Mouse (Mus musculus) Muller cell, postnatal 12 days (primary cell): ENCODE measurements around the gene Trim28.

ENCODE experiments used
- DNase-seq: peaks from one replicate; pipeline ENCODE4 v3.0.0-alpha.2; 2015; ENCODE audit errors: inconsistent ontology term

Gene Trim28

DNA sequence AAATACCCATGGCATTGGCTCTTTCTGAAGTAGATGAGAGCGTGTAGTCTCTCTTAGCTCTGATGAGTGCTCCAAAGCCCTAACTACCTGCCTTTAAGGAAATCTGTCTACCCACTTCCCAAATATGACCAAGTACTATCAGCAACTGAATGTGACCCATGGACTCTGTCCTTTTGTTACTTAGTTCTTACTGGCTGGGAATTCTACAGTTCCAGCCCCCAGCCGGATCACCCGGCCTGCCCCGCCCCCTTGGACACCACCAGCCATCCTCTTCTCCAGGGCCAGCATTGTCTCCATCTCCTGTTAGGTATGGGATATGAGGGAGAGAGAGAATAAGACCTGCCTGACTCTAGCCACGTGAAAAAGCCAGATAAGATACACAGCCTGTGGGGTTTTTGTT, 861 bp upstream of the Trim28 start, which contains the start of gene Slc27a5:
Gene Slc27a5 (minus strand): TSS at position 140 of the 400 bp plus-strand sequence.
- DNase-seq = no peak

DNA sequence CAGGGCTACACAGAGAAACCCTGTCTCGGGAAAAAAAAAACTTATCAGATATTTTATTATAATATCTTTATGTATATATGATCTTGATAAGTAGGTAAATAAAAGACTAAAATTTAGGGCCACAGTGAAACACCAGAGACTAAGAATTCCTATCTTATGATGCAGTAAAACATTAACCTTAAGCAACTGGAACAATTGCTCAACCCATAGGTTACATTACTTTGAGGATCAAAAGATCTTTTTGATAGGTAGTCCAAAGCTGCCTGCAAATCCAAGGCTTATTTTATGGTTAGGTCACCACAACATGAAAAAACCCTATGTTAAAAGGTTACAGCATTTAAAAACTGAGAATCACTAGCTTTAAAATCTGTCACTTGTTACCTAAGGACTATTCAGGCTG, 2.7 kb downstream of the Trim28 start:
- no peak for DNase-seq

DNA sequence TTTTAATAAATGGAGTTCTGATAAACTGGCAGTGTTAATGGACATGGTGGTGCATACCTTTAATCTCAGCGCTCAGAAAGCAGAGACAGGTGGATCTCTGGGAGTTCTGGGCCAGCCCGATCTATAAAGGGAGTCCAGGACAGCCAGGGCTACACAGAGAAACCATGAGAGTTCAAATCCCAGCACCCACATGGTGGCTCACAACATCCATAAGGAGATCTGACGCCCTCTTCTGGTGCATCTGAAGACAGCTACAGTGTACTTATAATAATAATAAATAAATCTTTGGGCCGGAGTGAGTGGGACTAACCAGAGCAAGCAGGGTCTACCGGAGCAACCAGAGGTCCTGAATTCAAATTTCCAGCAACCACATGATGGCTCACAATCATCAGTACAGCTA, 4.5 kb downstream of the Trim28 start:
- no peak for DNase-seq

DNA sequence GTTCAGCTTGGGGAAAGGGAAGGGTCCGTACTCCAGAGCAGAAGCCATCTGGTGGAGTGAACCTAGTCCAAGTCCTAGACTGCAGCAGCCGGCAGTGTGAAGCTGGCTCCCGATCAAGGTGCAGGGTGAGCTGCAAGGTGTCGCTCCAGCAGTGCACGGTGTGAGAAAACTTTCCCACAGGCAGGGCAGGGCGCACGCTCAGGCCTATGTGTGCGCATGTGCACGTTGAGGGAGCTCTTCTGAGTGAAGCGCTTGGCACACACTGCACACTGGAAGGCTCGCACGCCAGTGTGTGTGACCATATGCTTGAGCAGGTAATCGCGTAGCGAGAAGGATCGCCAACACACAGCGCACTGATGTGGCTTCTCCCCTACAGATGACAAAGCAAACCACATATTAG, 7.1 kb downstream of the Trim28 start:
- no peak for DNase-seq

- DNase-seq = no peak
Observed at GRCm38 (mm10) chr7:13006531-13006930, 7.6 kb downstream of the Trim28 start.

DNA sequence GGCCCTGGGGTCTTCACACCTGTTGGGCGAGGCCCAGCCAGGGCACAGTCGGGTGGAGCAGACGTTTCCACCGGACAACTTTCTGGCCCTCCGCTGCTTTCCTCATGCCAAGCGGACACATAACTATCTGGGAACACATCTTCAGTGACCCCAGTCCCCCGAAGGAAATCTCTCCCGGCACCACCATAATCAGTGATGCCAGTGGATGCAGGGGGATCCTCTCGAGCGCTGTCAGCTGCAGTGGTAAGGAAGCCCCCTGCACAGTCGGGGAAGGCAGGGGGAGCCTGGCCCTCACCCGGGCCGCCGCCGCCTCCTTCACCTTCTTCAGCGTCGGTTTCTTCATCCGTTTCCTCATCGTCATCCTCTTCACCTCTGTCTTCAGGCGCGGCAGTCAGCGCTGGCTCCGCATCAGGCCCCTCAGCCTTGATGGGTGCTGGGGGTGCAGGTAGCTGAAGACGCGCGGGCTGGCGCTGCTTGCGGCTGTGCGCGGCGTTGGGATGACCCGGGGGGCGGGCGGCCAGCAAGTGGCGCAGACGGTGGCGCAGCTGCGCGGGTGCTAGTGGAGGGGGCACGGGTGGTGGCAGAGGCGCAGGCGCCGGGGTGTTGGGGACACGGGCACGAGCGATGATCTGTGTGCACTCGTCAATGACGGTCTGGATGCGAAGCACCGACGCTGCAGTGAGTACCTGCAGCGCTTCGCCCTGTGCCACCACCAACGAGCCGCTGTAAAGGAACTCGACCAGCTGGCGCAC, 8.6 kb downstream of the Trim28 start:
- no peak for DNase-seq

- peak; percentile 92 for DNase-seq
Observed at GRCm38 (mm10) chr7:13009143-13010004, 10.5 kb downstream of the Trim28 start.

GRCm38 (mm10) chr7:13010005-13010908, 11.3 kb downstream of the Trim28 start, which contains the start of gene Zbtb45:
TSS of gene Zbtb45 (minus strand) at chr7:13010034.
- DNase-seq = peak; percentile 42

DNA sequence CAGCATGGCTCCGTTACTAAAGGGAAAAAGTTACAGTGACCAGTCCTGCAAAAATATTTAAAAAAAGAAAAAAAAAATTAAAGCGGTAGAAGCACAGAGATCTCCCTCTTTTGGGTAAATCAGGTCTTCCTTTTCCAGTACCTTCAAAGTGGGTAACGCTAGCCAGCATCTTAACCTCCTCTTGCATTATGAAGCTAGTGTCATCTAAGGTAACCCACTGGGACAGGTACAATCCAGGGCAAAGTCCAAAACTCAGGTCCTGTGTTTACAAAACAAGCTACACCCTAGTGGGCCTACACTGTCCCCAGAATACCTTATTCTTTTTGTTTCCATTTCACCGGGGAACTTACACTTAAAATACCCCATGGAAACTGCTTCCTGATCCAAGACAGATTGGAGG, 14.8 kb downstream of the Trim28 start:
- DNase-seq = no peak

DNA sequence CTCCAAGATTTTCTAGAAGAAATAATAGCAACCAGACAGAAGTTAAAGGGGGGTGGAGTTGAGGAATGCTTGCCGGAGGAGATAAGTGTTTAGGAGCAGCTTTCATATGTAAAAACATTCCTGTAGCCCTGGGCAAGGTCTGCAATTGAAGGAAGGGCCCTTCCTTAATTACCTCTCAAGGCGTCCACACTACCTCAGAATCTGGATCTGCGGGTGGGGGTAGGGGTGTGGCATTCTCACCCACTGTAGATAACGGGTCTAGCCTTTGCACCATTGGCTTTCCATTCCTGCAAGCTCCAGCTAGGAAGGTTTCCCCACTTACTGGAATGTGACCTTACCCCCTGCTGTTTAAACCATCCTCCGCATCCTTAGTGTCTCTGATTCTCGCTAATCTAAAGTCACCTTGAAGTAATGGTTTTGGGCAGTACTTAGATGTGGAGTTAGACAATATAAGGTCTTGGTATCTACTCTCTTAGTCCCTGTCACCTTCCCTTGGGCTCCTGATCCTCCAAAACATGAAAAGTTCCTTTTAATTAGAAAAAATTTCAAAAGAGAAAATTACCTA, 15.4 kb downstream of the Trim28 start:
- DNase-seq = no peak

GRCm38 (mm10) chr7:13015217-13015616, 16.3 kb downstream of the Trim28 start:
- DNase-seq = no peak

DNA sequence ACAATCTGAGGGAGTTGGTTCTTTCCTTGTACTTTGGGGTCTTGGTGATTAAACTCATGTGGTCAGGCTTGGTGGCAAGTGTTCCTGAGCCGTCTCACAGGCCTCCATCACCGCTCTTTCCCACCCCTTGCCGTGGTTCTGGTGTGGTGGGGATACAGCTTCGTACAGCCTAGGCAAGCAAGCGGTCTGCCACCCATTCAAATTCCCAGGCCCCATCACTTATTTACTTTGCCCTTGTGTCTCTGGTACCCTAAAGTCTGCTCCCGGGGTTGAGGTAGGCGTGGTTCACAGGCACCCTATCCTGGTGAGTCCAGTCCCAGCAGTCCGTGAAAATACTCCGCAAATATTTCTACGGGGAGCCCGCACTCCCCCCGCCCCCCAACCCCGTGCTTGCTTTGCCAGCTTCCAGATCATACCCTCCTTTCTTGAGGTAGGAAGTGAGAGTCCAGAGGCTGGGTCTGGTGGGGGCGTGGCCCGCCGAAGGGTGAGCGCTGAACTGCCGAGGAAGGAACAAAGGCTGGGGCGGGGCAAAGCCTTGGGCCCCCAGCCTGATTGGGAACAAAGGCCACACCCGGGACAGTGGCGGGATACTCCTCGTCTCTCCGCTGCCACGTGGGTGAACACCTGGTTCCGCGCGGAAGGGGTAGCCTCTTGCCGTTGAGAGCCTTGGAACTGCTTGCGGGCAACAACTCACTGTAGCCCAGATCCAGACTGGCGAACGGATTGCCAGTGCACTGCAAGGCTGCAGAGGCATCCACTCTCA, 24.0 kb downstream of the Trim28 start:
- DNase-seq = peak; percentile 85

- DNase-seq = peak; percentile 96
Observed at GRCm38 (mm10) chr7:13023928-13024731, 25.2 kb downstream of the Trim28 start.

GRCm38 (mm10) chr7:13024805-13025204, 25.9 kb downstream of the Trim28 start:
- DNase-seq = peak; percentile 82

- no peak for DNase-seq
Observed at GRCm38 (mm10) chr7:13025511-13026112, 26.7 kb downstream of the Trim28 start.

DNA sequence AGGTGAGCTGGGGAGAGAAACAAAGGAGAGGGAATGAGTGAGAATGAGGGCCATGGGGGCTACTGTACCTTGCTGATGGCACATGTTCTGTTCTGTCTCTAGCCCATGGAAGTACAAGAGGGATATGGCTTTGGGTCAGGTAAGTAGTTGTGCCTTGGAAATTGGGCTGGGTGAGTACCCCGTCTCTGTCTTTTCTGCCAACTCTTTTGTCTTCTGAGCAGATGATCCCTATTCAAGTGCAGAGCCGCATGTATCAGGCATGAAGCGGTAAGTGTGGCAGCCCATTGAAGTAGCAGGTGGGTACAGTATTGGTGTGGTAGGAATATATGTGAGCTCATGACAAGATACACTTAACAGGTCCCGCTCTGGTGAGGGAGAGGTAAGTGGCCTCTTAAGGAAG, 30.1 kb downstream of the Trim28 start:
- no peak for DNase-seq

- no peak for DNase-seq
Observed at GRCm38 (mm10) chr7:13031069-13031468, 32.2 kb downstream of the Trim28 start.

- DNase-seq = no peak
Observed at GRCm38 (mm10) chr7:13031983-13032382, 33.1 kb downstream of the Trim28 start.

DNA sequence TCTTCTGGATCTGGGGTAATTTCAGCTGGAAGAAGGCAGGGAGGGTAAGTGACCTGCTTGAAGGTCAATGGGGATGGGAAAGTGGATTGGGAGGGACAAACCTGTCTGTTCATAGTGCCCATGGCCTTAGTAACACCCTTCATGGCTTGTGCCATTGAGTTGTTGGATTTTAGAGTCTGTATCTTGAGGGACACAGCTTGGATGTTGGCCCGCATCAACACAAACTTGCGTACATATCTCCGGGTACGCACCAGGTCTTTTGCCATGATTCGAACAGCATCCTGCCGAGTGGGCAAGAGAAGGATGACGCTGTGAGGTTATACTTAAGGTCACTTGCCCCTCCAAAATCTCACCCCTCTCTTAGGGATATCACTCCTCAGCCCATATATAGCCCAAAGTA, 33.6 kb downstream of the Trim28 start:
- DNase-seq = no peak
